Mouse (Mus musculus) telencephalon, adult 2 months (tissue): ENCODE results near the gene Aoah.

Source experiments
- DNase-seq: peaks from one replicate; pipeline ENCODE4 v3.0.0-alpha.2; 2011; ENCODE audit warnings: low read depth, low spot score

The Aoah gene

GRCm38 (mm10) chr13:21074847-21075246 is 280.9 kb downstream of the Aoah start, which contains the start of gene Olfr1370:
Gene Olfr1370, minus strand, starts transcription at chr13:21074947.
- no peak for DNase-seq

- no peak for DNase-seq
Observed at GRCm38 (mm10) chr13:21082686-21083085, 288.8 kb downstream of the Aoah start.
